Mouse (Mus musculus) cerebellum, adult 11 months (tissue): ENCODE measurements around the gene Txnip.
"Not testable (repeated sequence)": the region's sequence is repeated elsewhere in the genome, so short reads cannot be mapped to it uniquely, and the experiment has no call there.

Source experiments
- DNase-seq: peaks from one replicate; pipeline ENCODE4 v3.0.0; 2022

Gene Txnip

GRCm38 (mm10) chr3:96557694-96558093 lies at the start of gene Txnip:
Gene Txnip, plus strand, starts transcription at chr3:96557957.
- peak; percentile 84 for DNase-seq

GRCm38 (mm10) chr3:96507966-96508365 lies 49.8 kb upstream of the Txnip start:
- not testable (repeated sequence) for DNase-seq

GRCm38 (mm10) chr3:96520171-96520570 lies 37.6 kb upstream of the Txnip start:
- no peak for DNase-seq

GRCm38 (mm10) chr3:96522149-96522548 lies 35.6 kb upstream of the Txnip start:
- no peak for DNase-seq

- no peak for DNase-seq
These were observed 33.5 kb upstream of the Txnip start for GRCm38 (mm10) chr3:96524028-96524810.

- no peak for DNase-seq
These were observed 32.8 kb upstream of the Txnip start, which contains the start of gene Hfe2 for GRCm38 (mm10) chr3:96524914-96525313. Gene Hfe2, plus strand, starts transcription at chr3:96525172.

- DNase-seq, result no peak
These were observed 31.6 kb upstream of the Txnip start for GRCm38 (mm10) chr3:96526013-96526762.

- DNase-seq, result no peak
These were observed 30.8 kb upstream of the Txnip start for GRCm38 (mm10) chr3:96526864-96527542.

- DNase-seq, result no peak
These were observed 29.3 kb upstream of the Txnip start for GRCm38 (mm10) chr3:96528506-96528905.

GRCm38 (mm10) chr3:96532050-96532449 lies 25.7 kb upstream of the Txnip start:
- no peak for DNase-seq

GRCm38 (mm10) chr3:96534300-96534699 lies 23.5 kb upstream of the Txnip start:
- DNase-seq, result no peak

GRCm38 (mm10) chr3:96539316-96539715 lies 18.4 kb upstream of the Txnip start:
- no peak for DNase-seq

- no peak for DNase-seq
These were observed 17.0 kb upstream of the Txnip start for GRCm38 (mm10) chr3:96540740-96541139.

GRCm38 (mm10) chr3:96541328-96542078 lies 16.3 kb upstream of the Txnip start:
- no peak for DNase-seq

- no peak for DNase-seq
These were observed 15.2 kb upstream of the Txnip start for GRCm38 (mm10) chr3:96542554-96542953.

- no peak for DNase-seq
These were observed 14.4 kb upstream of the Txnip start for GRCm38 (mm10) chr3:96543345-96543744.

- no peak for DNase-seq
These were observed 12.2 kb upstream of the Txnip start for GRCm38 (mm10) chr3:96545565-96545964.

GRCm38 (mm10) chr3:96546880-96547279 lies 10.9 kb upstream of the Txnip start:
- no peak for DNase-seq

GRCm38 (mm10) chr3:96547389-96547960 lies 10.3 kb upstream of the Txnip start:
- peak; percentile 72 for DNase-seq

GRCm38 (mm10) chr3:96548824-96549223 lies 8.9 kb upstream of the Txnip start:
- DNase-seq, result no peak

- no peak for DNase-seq
These were observed 8.4 kb upstream of the Txnip start for GRCm38 (mm10) chr3:96549346-96549745.

- no peak for DNase-seq
These were observed 6.6 kb upstream of the Txnip start for GRCm38 (mm10) chr3:96551203-96551602.
